Mouse (Mus musculus): ENCODE measurements around the gene Pacs2. TPM values are rescaled to one million over a fixed set of nuclear protein-coding genes. Genes with fewer than 3 reads are reported as not detected.

The Pacs2 gene
- polyA plus RNA-seq, 1 experiment, result 90.3 TPM

DNA sequence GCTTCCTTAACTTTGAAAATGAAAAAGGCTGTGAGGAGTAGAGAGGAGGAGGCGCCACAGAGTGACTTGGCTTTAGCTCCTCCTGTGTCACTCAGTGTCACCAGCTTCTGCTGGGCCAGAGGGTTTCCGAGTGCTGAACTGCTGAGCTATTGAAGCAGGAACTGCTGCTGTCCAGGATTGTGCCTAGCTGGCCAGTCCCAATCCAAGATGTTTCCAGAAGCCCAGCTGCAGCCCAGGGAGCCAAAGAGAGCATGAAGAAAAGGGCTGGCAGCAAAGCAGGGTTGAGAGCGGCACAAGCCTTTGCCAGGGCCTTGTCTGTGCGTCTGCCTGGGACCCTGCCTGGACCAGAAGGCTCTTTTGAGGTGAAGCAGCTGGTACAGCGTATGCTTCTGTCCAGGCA lies 33.8 kb downstream of the Pacs2 start:
- no peak overlapping the region for H3K27ac ChIP-seq (ENCODE audit: insufficient read depth, low read length)
- no peak overlapping the region for H3K4me3 ChIP-seq (ENCODE audit: insufficient read depth, low read length)
- TF ChIP-seq CTCF (IDR thresholded peaks at IDR 0.05; ENCODE audit: extremely low read depth, insufficient read depth, low read length) (no peak), POLR2A (IDR thresholded peaks at IDR 0.05; ENCODE audit: extremely low read depth, insufficient read depth, low read length) (no peak)
- peaks cover 1% of the 10 kb centered on the region; the same call in 1 of the 2 replicates for H3K4me1 ChIP-seq (ENCODE audit: control insufficient read depth, insufficient read depth, low read length)

DNA sequence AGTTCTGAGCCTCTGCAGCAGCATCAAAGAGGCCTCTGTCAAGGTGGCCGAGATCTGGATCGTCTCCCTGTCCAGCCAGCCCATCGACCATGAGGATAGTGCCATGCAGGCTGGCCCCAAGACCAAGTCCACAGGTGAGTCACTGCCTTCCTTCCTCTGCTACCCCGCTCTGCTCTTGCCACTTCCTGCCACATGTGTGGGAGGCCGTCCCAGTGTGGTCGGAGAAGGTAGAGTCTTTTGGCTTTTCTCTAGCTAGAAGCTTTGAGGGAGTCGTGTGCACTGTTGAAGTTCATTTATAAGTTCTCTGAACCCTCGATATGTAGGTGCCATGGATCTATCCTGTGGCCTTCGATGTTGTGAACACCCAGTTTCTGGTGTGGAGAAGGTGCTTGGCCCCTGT lies 35.5 kb downstream of the Pacs2 start:
- TF ChIP-seq CTCF (IDR thresholded peaks at IDR 0.05; ENCODE audit: extremely low read depth, insufficient read depth, low read length) (no peak), POLR2A (IDR thresholded peaks at IDR 0.05; ENCODE audit: extremely low read depth, insufficient read depth, low read length) (no peak)
- H3K4me1 ChIP-seq (ENCODE audit: control insufficient read depth, insufficient read depth, low read length), result peaks cover 1% of the 10 kb centered on the region; the same call in 1 of the 2 replicates
- H3K4me3 ChIP-seq (ENCODE audit: insufficient read depth, low read length), result no peak overlapping the region
- no peak overlapping the region for H3K27ac ChIP-seq (ENCODE audit: insufficient read depth, low read length)

DNA sequence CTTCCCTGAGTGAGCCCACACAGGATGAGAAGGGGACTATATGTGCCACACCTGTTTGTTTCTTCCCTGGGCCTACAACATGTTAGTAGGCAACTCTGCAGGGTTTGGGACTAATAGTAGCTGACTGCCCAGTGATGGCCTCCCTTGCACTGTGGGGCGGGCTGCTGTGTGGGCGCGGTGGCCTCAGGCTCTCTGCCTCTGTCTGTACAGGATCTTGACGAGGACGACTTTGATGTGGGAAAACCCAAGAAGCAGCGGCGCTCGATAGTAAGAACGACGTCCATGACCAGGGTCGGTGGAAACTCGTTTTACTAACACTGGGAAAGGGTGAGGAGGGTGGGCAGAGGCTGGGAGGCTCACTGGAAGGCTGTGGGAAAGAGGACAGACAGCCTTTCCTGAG lies 36.4 kb downstream of the Pacs2 start:
- Histone ChIP-seq H3K4me1 (ENCODE audit: control insufficient read depth, insufficient read depth, low read length) (peaks cover 1% of the 10 kb centered on the region; the same call in 1 of the 2 replicates), H3K4me3 (ENCODE audit: insufficient read depth, low read length) (no peak overlapping the region), H3K27ac (ENCODE audit: insufficient read depth, low read length) (no peak overlapping the region)
- no peak for TF ChIP-seq POLR2A (IDR thresholded peaks at IDR 0.05; ENCODE audit: extremely low read depth, insufficient read depth, low read length)
- no peak for TF ChIP-seq CTCF (IDR thresholded peaks at IDR 0.05; ENCODE audit: extremely low read depth, insufficient read depth, low read length)

DNA sequence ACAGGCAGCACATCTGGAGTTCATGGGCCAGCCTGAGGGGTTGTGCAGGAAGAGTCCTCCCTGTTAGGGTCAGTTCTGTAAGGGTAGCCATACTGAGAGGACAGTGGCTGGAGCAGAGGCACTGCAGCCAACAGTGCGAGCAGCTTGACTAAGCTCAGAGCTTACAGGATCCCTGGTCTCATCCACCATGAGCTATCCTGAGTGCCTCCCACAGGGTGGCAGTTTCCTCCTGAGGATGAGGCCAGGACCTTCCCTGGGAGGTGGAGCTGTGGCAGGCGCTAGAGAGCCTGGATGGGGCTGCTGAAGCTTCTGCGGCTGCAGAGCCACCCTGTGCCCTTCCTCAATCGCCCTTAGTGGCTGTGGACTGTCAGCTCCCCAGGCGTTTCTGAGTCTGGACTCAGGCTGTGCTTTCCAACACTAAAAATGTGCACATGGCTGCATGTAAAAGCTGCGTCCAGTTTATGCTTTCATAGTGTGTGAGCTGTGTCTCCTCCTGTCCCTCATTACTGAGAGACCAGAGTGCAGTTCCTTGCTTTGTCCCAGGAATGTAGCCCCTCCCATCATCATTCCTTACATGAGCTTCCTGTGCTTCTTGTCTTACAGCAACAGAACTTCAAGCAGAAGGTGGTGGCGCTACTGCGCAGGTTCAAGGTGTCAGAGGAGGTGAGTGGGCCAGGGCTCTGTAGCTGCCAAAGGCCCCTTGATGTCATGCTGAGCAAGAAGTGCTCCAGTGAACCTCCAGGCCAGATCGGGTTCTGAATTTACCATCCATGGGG lies 37.5 kb downstream of the Pacs2 start:
- peaks cover 1% of the 10 kb centered on the region; the same call in 1 of the 2 replicates for H3K4me1 ChIP-seq (ENCODE audit: control insufficient read depth, insufficient read depth, low read length)
- no peak overlapping the region for H3K4me3 ChIP-seq (ENCODE audit: insufficient read depth, low read length)
- no peak for TF ChIP-seq POLR2A (IDR thresholded peaks at IDR 0.05; ENCODE audit: extremely low read depth, insufficient read depth, low read length)
- TF ChIP-seq CTCF (IDR thresholded peaks at IDR 0.05; ENCODE audit: extremely low read depth, insufficient read depth, low read length), result no peak
- no peak overlapping the region for H3K27ac ChIP-seq (ENCODE audit: insufficient read depth, low read length)

DNA sequence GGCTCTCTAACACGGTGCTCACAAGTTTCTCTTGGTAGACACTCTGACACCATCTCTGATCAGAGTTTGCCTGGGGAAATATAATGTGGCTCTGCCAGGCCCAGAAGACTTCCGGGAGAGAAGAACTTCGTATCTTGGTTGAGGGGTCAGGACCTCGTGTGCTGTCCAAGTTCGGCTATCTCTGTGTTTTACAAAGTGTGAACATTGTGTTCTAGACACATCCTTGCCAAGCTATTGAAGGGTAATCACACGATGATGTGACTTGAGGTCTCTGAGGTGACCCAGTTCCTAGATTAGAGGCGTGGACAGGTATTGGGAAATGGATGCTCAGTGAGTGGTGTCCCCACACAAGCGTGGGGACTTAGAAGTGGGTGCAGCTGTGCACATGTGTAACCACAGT lies 41.8 kb downstream of the Pacs2 start:
- no peak for TF ChIP-seq CTCF (IDR thresholded peaks at IDR 0.05; ENCODE audit: extremely low read depth, insufficient read depth, low read length)
- TF ChIP-seq POLR2A (IDR thresholded peaks at IDR 0.05; ENCODE audit: extremely low read depth, insufficient read depth, low read length), result no peak
- no peaks in the 10 kb centered on the region for H3K4me1 ChIP-seq (ENCODE audit: control insufficient read depth, insufficient read depth, low read length)
- H3K4me3 ChIP-seq (ENCODE audit: insufficient read depth, low read length), result no peak overlapping the region
- no peak overlapping the region for H3K27ac ChIP-seq (ENCODE audit: insufficient read depth, low read length)

DNA sequence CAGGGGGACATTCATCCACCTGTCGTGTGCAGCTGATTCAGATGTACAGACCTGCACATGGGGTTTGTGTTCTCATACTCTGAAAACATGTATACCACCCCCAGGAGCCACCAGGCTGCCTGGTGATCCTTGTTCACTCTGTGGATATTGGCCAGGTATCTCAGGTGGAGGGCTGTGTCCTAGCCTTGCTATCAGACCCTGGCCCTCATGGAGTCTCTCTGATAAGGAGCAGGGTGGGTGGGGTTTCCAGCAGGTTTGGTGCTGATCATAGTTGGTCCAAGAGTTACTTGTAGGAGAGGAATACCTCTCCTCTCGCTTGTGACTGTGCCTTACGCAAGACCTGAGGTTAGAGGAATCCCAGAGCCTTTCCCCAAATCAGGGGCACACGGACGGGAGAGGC lies 45.9 kb downstream of the Pacs2 start:
- no peaks in the 10 kb centered on the region for H3K4me1 ChIP-seq (ENCODE audit: control insufficient read depth, insufficient read depth, low read length)
- H3K4me3 ChIP-seq (ENCODE audit: insufficient read depth, low read length), result no peak overlapping the region
- H3K27ac ChIP-seq (ENCODE audit: insufficient read depth, low read length), result no peak overlapping the region
- no peak for TF ChIP-seq CTCF (IDR thresholded peaks at IDR 0.05; ENCODE audit: extremely low read depth, insufficient read depth, low read length)
- TF ChIP-seq POLR2A (IDR thresholded peaks at IDR 0.05; ENCODE audit: extremely low read depth, insufficient read depth, low read length), result no peak

DNA sequence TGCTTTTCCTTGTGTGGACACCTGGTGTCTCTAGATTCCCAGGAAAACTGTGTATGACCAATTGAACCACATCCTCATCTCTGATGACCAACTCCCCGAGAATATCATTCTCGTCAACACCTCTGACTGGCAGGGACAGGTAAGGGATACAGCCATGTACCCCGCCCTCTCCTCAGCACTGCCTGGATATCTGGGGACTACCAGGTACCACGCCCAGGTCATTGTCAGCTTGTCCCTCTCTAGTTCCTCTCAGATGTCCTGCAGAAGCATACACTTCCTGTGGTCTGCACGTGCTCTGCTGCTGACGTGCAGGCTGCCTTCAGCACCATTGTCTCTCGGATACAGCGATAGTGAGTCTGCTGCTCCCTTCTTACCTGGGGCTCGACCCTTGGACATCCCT lies 47.3 kb downstream of the Pacs2 start:
- no peaks in the 10 kb centered on the region for H3K4me1 ChIP-seq (ENCODE audit: control insufficient read depth, insufficient read depth, low read length)
- TF ChIP-seq POLR2A (IDR thresholded peaks at IDR 0.05; ENCODE audit: extremely low read depth, insufficient read depth, low read length) (no peak), CTCF (IDR thresholded peaks at IDR 0.05; ENCODE audit: extremely low read depth, insufficient read depth, low read length) (no peak)

DNA sequence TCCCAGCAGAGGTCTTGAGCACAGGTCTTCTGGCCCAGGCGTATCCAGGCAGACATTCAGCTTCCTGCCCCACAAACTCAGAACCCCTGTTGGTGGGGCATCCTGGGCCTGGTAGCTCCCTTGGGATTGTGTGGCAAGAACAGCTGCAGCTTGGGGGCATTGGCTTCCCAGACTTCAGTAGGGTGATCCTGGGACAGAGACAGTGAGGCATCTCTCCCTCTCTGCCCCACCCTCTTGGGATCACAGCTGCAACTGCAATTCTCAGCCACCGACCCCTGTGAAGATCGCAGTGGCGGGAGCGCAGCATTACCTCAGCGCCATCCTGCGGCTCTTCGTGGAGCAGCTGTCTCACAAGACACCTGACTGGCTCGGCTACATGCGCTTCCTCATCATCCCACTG lies 47.9 kb downstream of the Pacs2 start:
- H3K4me1 ChIP-seq (ENCODE audit: control insufficient read depth, insufficient read depth, low read length), result no peaks in the 10 kb centered on the region
- H3K4me3 ChIP-seq (ENCODE audit: insufficient read depth, low read length), result no peak overlapping the region
- no peak overlapping the region for H3K27ac ChIP-seq (ENCODE audit: insufficient read depth, low read length)
- TF ChIP-seq CTCF (IDR thresholded peaks at IDR 0.05; ENCODE audit: extremely low read depth, insufficient read depth, low read length) (no peak), POLR2A (IDR thresholded peaks at IDR 0.05; ENCODE audit: extremely low read depth, insufficient read depth, low read length) (no peak)

More for the DNA sequence above, 47.3 kb downstream of the Pacs2 start:
- H3K27ac ChIP-seq (ENCODE audit: insufficient read depth, low read length), result no peak overlapping the region
- H3K4me3 ChIP-seq (ENCODE audit: insufficient read depth, low read length), result no peak overlapping the region

DNA sequence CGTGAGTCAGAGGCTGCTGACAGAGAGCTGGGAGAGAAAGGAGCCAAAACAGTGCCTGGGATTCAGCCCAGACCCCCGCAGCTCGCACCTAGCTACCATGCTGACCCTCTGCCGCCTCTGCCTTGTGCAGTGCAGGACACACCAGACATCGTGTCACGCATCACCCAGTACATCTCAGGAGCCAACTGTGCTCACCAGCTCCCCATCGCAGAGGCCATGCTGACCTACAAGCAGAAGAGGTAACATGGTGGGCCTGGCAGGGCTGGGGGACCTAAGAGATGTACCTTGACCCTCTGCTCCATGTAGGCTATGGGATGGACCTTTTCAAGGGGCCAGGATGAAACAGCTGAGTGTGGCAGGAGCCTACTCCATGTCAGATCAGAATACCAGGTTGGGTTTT lies 49.4 kb downstream of the Pacs2 start:
- H3K27ac ChIP-seq (ENCODE audit: insufficient read depth, low read length), result no peak overlapping the region
- no peak overlapping the region for H3K4me3 ChIP-seq (ENCODE audit: insufficient read depth, low read length)
- TF ChIP-seq POLR2A (IDR thresholded peaks at IDR 0.05; ENCODE audit: extremely low read depth, insufficient read depth, low read length), result no peak
- no peak for TF ChIP-seq CTCF (IDR thresholded peaks at IDR 0.05; ENCODE audit: extremely low read depth, insufficient read depth, low read length)
- no peaks in the 10 kb centered on the region for H3K4me1 ChIP-seq (ENCODE audit: control insufficient read depth, insufficient read depth, low read length)

DNA sequence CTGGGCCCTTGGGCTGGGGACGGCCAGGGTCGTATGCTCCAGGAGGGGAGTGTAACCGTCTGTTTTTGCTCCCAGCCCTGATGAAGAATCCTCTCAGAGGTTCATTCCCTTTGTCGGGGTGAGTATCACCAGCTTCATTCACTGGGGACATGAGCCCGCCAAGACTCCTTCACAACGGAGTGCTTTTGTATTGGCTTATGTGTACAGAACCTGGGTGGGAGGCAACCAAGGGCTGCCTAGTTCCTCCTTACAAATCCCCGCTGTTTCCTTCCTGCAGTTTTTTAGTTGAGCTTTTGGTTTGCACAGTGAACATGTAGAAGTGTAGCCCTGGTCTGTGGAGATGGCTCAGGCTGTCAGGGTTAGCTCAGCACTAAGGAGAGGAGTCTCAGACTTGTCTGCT lies 53.7 kb downstream of the Pacs2 start:
- Histone ChIP-seq H3K27ac (ENCODE audit: insufficient read depth, low read length) (no peak overlapping the region), H3K4me1 (ENCODE audit: control insufficient read depth, insufficient read depth, low read length) (no peaks in the 10 kb centered on the region), H3K4me3 (ENCODE audit: insufficient read depth, low read length) (no peak overlapping the region)
- no peak for TF ChIP-seq POLR2A (IDR thresholded peaks at IDR 0.05; ENCODE audit: extremely low read depth, insufficient read depth, low read length)
- TF ChIP-seq CTCF (IDR thresholded peaks at IDR 0.05; ENCODE audit: extremely low read depth, insufficient read depth, low read length), result no peak
